Mouse (Mus musculus) forebrain, embryonic 11.5 days (tissue): ENCODE results near the gene Hspb11. TPM values are rescaled to one million over a fixed set of nuclear protein-coding genes. Genes with fewer than 3 reads are reported as not detected.

ENCODE experiments used
- ATAC-seq: fragments of 200-750 bp; cut with Nextera tagmentation; replicated peaks from 2 replicates; pipeline ENCODE4 v1.8.0; 2017; ENCODE audit warnings: moderate TSS enrichment; ENCODE audit not compliant: low FRiP score
- DNase-seq: peaks from one replicate; pipeline ENCODE4 v3.0.0-alpha.2; 2017; ENCODE audit warnings: low spot score
- H3K27ac ChIP-seq: fragments of 300-500 bp; sonication (generic); 2 replicates; pipeline ENCODE4 v1.5.1; 2014; ENCODE audit warnings: low read depth, low read length
- H3K27me3 ChIP-seq: fragments of 300-500 bp; sonication (generic); 2 replicates; pipeline ENCODE4 v1.6.1; 2014; ENCODE audit warnings: mild to moderate bottlenecking, low read length, mixed read lengths; ENCODE audit not compliant: control insufficient read depth, insufficient read depth
- H3K36me3 ChIP-seq: fragments of 300-500 bp; sonication (generic); 2 replicates; pipeline ENCODE4 v1.6.1; 2014; ENCODE audit warnings: mild to moderate bottlenecking, low read length, moderate library complexity, mixed read lengths; ENCODE audit not compliant: control insufficient read depth, insufficient read depth
- H3K4me1 ChIP-seq: fragments of 300-500 bp; sonication (generic); replicated peaks from 2 replicates; pipeline ENCODE4 v1.6.1; 2014; ENCODE audit warnings: low read length, mixed read lengths; ENCODE audit not compliant: control insufficient read depth, insufficient read depth
- H3K4me2 ChIP-seq: fragments of 300-500 bp; sonication (generic); 2 replicates; pipeline ENCODE4 v1.6.1; 2014; ENCODE audit warnings: low read depth, mild to moderate bottlenecking, low read length, moderate library complexity, mixed read lengths; ENCODE audit not compliant: severe bottlenecking
- H3K4me3 ChIP-seq: fragments of 300-500 bp; sonication (generic); 2 replicates; pipeline ENCODE4 v1.5.1; 2014; ENCODE audit warnings: low read depth, low read length
- H3K9ac ChIP-seq: fragments of 300-500 bp; sonication (generic); 2 replicates; pipeline ENCODE4 v1.6.1; 2014; ENCODE audit warnings: low read length
- H3K9me3 ChIP-seq: fragments of 300-500 bp; sonication (generic); 2 replicates; pipeline ENCODE4 v1.6.1; 2016; ENCODE audit warnings: low read length, mixed read lengths; ENCODE audit not compliant: control insufficient read depth
- WGBS: fragments of 180-500 bp; shearing (Covaris S2); extraction: QIAGEN DNeasy Blood & Tissue Kit; methylation state at CpG from one replicate; pipeline ENCODE4 v1.1.7; 2014; 5-methylcytosine and 5-hydroxymethylcytosine counted together
- polyA plus RNA-seq: library from polyadenylated mRNA; unstranded; fragments of >200 nt; fragmentation: Nextera tagmentation; extraction: Ambion mirVana; gene quantifications from 2 replicates; pipeline ENCODE4 v1.2.1, GENCODE M21; 2014

The Hspb11 gene
- polyA plus RNA-seq, 1 experiment from 2014 or later, result 27.2 TPM

GRCm38 (mm10) chr4:107246040-107246439 is 7.4 kb upstream of the Hspb11 start:
- Histone ChIP-seq H3K9me3 (no peaks in the 10 kb centered on the region), H3K4me2 (no peak overlapping the region), H3K9ac (no peak overlapping the region), H3K36me3 (no peaks in the 10 kb centered on the region; the same call in 1 of the 2 replicates), H3K4me3 (no peak overlapping the region), H3K27ac (no peak overlapping the region), H3K27me3 (no peaks in the 10 kb centered on the region), H3K4me1 (0 out of 2 replicates have a peak, but pooled peaks cover 3% of the 10 kb centered on the region)
- DNase-seq, result no peak
- no peak for ATAC-seq
- 91% methylated on average over 1 of the region's 1 CpGs for WGBS

- no peak for ATAC-seq
- Histone ChIP-seq H3K9ac (no peak overlapping the region), H3K27me3 (no peaks in the 10 kb centered on the region), H3K4me3 (no peak overlapping the region), H3K36me3 (no peaks in the 10 kb centered on the region), H3K9me3 (no peaks in the 10 kb centered on the region), H3K27ac (no peak overlapping the region), H3K4me2 (no peak overlapping the region), H3K4me1 (0 out of 2 replicates have a peak, but pooled peaks cover 3% of the 10 kb centered on the region)
- DNase-seq, result no peak
- WGBS, result 82% methylated on average over 9 of the region's 9 CpGs
Observed at GRCm38 (mm10) chr4:107247110-107247509, 6.3 kb upstream of the Hspb11 start.

GRCm38 (mm10) chr4:107248061-107248460 is 5.3 kb upstream of the Hspb11 start:
- H3K9me3 ChIP-seq, result no peaks in the 10 kb centered on the region
- H3K9ac ChIP-seq, result no peak overlapping the region
- 0 out of 2 replicates have a peak, but pooled peaks cover 3% of the 10 kb centered on the region for H3K4me1 ChIP-seq
- no peaks in the 10 kb centered on the region for H3K36me3 ChIP-seq
- WGBS, result 92% methylated on average over 3 of the region's 3 CpGs
- H3K27me3 ChIP-seq, result no peaks in the 10 kb centered on the region
- DNase-seq, result no peak
- H3K4me3 ChIP-seq, result no peak overlapping the region
- ATAC-seq, result no peak
- no peak overlapping the region for H3K27ac ChIP-seq
- H3K4me2 ChIP-seq, result no peak overlapping the region

GRCm38 (mm10) chr4:107249471-107249870 is 3.9 kb upstream of the Hspb11 start:
- Histone ChIP-seq H3K4me2 (no peak overlapping the region), H3K27ac (0 out of 2 replicates have a peak overlapping the region, but pooled peaks have one; percentile 7), H3K9me3 (no peaks in the 10 kb centered on the region), H3K9ac (no peak overlapping the region), H3K36me3 (no peaks in the 10 kb centered on the region), H3K4me3 (no peak overlapping the region), H3K27me3 (no peaks in the 10 kb centered on the region), H3K4me1 (0 out of 2 replicates have a peak, but pooled peaks cover 3% of the 10 kb centered on the region)
- 75% methylated on average over 2 of the region's 2 CpGs for WGBS
- no peak for ATAC-seq
- DNase-seq, result no peak

GRCm38 (mm10) chr4:107250494-107250893 is 2.9 kb upstream of the Hspb11 start:
- H3K9ac ChIP-seq, result no peak overlapping the region
- no peak for ATAC-seq
- no peaks in the 10 kb centered on the region for H3K36me3 ChIP-seq
- no peak overlapping the region for H3K4me2 ChIP-seq
- H3K4me3 ChIP-seq, result no peak overlapping the region
- no peak for DNase-seq
- no peaks in the 10 kb centered on the region for H3K27me3 ChIP-seq
- 31% methylated on average over 4 of the region's 4 CpGs for WGBS
- H3K27ac ChIP-seq, result no peak overlapping the region
- no peaks in the 10 kb centered on the region for H3K9me3 ChIP-seq
- H3K4me1 ChIP-seq, result 0 out of 2 replicates have a peak, but pooled peaks cover 3% of the 10 kb centered on the region

- Histone ChIP-seq H3K27ac (no peak overlapping the region), H3K9ac (peak overlapping the region; percentile 78), H3K9me3 (no peaks in the 10 kb centered on the region), H3K4me3 (peak overlapping the region; percentile 81), H3K4me1 (0 out of 2 replicates have a peak, but pooled peaks cover 3% of the 10 kb centered on the region), H3K27me3 (no peaks in the 10 kb centered on the region), H3K36me3 (no peaks in the 10 kb centered on the region), H3K4me2 (peak overlapping the region; percentile 74)
- ATAC-seq (no peak), DNase-seq (peak; percentile 51)
- 0% methylated on average over 11 of the region's 11 CpGs for WGBS
Observed at GRCm38 (mm10) chr4:107252522-107252921, 871 bp upstream of the Hspb11 start.

GRCm38 (mm10) chr4:107254414-107254813 is 1.0 kb downstream of the Hspb11 start:
- H3K9ac ChIP-seq, result peak overlapping the region; percentile 78
- H3K9me3 ChIP-seq, result no peaks in the 10 kb centered on the region
- H3K27ac ChIP-seq, result no peak overlapping the region
- H3K27me3 ChIP-seq, result no peaks in the 10 kb centered on the region
- 13% methylated on average over 3 of the region's 3 CpGs for WGBS
- H3K4me3 ChIP-seq, result peak overlapping the region; percentile 81
- DNase-seq, result no peak
- 0 out of 2 replicates have a peak, but pooled peaks cover under 1% of the 10 kb centered on the region for H3K4me1 ChIP-seq
- H3K4me2 ChIP-seq, result peak overlapping the region; percentile 50
- ATAC-seq, result no peak
- H3K36me3 ChIP-seq, result no peaks in the 10 kb centered on the region

- Histone ChIP-seq H3K4me3 (no peak overlapping the region), H3K36me3 (no peaks in the 10 kb centered on the region)
Observed at GRCm38 (mm10) chr4:107260001-107260400, 6.6 kb downstream of the Hspb11 start.

GRCm38 (mm10) chr4:107273683-107274082 is 20.3 kb downstream of the Hspb11 start:
- ATAC-seq (no peak), DNase-seq (no peak)
- no peak overlapping the region for H3K9ac ChIP-seq
- no peak overlapping the region for H3K4me2 ChIP-seq
- no peak overlapping the region for H3K4me3 ChIP-seq
- H3K27ac ChIP-seq, result no peak overlapping the region
- WGBS, result 90% methylated on average over 4 of the region's 4 CpGs
- H3K36me3 ChIP-seq, result no peaks in the 10 kb centered on the region
- H3K9me3 ChIP-seq, result no peaks in the 10 kb centered on the region
- H3K4me1 ChIP-seq, result peaks cover 6% of the 10 kb centered on the region; the same call in 1 of the 2 replicates
- H3K27me3 ChIP-seq, result peaks cover 2% of the 10 kb centered on the region; the same call in 1 of the 2 replicates

More at GRCm38 (mm10) chr4:107260001-107260400, 6.6 kb downstream of the Hspb11 start:
- no peaks in the 10 kb centered on the region for H3K9me3 ChIP-seq
- no peaks in the 10 kb centered on the region for H3K4me1 ChIP-seq
- no peaks in the 10 kb centered on the region for H3K27me3 ChIP-seq
- WGBS, result 84% methylated on average over 4 of the region's 4 CpGs
- H3K4me2 ChIP-seq, result no peak overlapping the region
- H3K27ac ChIP-seq, result no peak overlapping the region
- DNase-seq (no peak), ATAC-seq (no peak)
- no peak overlapping the region for H3K9ac ChIP-seq
